Mouse (Mus musculus): Measurements from ENCODE around the gene Dync2h1. TPM values are rescaled to one million over a fixed set of nuclear protein-coding genes. Genes with fewer than 3 reads are reported as not detected.

Dync2h1 gene
- polyA plus RNA-seq, 1 experiment from 2014 or later: 14.8 TPM

- H3K27ac ChIP-seq (replicated peaks): no peak overlapping the region
- no peaks in the 10 kb centered on the region for H3K36me3 ChIP-seq
- ATAC-seq (ENCODE audit: low read depth): 0 out of 2 replicates have a peak, but pooled peaks have one; percentile 59
- no peak overlapping the region for H3K4me3 ChIP-seq
- H3K27me3 ChIP-seq: no peaks in the 10 kb centered on the region
- H3K9me3 ChIP-seq: no peaks in the 10 kb centered on the region
- H3K4me2 ChIP-seq: no peak overlapping the region
- 66% methylated on average over 1 of the region's 1 CpGs for WGBS
- no peaks in the 10 kb centered on the region for H3K4me1 ChIP-seq (replicated peaks)
- H3K9ac ChIP-seq: no peak overlapping the region
These were observed 302.9 kb downstream of the Dync2h1 start for GRCm38 (mm10) chr9:6881187-6881984.

Other genes starting within 250 kb of the Dync2h1 start
- 124 and 127 TPM in 2 replicates for gene Dcun1d5, start 74 bp upstream of the Dync2h1 start, polyA plus RNA-seq (2015; fragmentation: Nextera tagmentation; extraction: Ambion mirVana)
- not detected in 2 replicates for gene Mmp13, start 88.1 kb upstream of the Dync2h1 start, polyA plus RNA-seq (2015; fragmentation: Nextera tagmentation; extraction: Ambion mirVana)
- not detected in 2 replicates for gene Mmp12, start 159.9 kb upstream of the Dync2h1 start, polyA plus RNA-seq (2015; fragmentation: Nextera tagmentation; extraction: Ambion mirVana)
- not detected in 2 replicates for gene Mmp1b, start 203.6 kb upstream of the Dync2h1 start, polyA plus RNA-seq (2015; fragmentation: Nextera tagmentation; extraction: Ambion mirVana)